Mouse (Mus musculus): ENCODE measurements around the gene Sh3tc1.

- TF ChIP-seq CTCF (conservative IDR thresholded peaks at IDR 0.05; ENCODE audit: low read length) (no peak), POU5F1 (IDR thresholded peaks at IDR 0.05; ENCODE audit: borderline replicate concordance, low read length) (no peak), NANOG (IDR thresholded peaks at IDR 0.05; ENCODE audit: borderline replicate concordance, low read length) (no peak)
These were observed 29.3 kb downstream of the Sh3tc1 start for GRCm38 (mm10) chr5:35710481-35710880.

Measured in E14TG2a.4 (cell line).